Mouse (Mus musculus) brain, adult 2 months (tissue): ENCODE measurements around the gene Gamt.
A peak's percentile ranks its signal among the peaks of the same experiment; 100 is the strongest.
"Not testable (repeated sequence)": the region's sequence is repeated elsewhere in the genome, so short reads cannot be mapped to it uniquely, and the experiment has no call there.

Source experiments
- DNase-seq: peaks from one replicate; pipeline ENCODE4 v3.0.0; 2011; ENCODE audit warnings: low read depth, low spot score

The Gamt gene

DNA sequence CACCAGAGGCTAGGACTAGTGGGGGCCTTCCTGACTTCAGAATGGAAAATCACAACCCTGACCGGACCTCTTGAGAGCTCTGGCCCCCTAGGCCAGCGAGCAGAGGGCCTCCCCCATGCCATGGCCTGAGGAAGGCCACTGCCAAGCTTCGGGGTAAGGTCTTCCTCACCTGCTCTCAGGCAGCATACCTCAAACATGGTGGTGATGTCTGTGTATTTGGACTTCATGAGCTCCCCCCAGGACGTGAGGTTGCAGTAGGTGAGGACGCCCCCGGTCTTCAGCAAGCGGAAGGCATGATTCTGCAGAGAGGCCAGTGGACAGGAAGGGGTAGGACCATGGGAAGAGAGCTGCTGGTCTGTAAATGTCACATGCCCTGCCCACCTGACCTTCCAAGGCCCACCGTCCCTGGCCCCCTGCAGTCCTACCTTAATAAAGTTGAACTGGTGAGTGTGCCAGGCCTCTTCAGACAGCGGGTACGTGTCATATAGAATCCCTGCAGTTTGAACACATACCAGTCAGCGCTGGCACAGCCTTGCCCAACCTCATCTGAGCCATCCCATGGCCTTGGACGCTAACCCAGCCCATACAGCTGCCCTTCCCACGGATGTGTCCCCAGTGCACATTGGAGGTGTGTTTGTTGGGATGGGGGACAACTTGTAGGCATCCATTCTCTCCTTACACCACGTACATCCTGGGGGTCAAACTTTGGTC is 1.9 kb downstream of the Gamt start:
- DNase-seq: no peak

DNA sequence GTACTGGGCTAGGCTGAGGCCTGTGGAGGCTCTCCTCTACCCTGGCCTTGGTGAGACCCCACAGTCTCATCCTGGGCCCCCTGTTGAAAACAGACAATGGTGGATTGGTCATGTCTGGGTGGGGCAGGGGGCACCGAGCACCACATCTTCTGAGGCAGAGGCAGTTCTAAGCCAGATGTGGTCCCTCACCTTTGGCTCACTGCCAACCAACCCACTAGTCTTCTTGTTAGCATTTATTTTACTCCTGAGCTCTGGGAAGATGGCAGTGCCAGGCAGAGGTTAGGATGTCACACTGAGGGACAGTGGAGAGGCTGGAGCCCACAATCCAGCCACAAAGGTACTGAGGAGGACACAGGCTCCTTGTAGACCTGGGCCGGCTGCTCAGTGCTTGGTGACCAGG is 2.9 kb downstream of the Gamt start:
- no peak for DNase-seq

DNA sequence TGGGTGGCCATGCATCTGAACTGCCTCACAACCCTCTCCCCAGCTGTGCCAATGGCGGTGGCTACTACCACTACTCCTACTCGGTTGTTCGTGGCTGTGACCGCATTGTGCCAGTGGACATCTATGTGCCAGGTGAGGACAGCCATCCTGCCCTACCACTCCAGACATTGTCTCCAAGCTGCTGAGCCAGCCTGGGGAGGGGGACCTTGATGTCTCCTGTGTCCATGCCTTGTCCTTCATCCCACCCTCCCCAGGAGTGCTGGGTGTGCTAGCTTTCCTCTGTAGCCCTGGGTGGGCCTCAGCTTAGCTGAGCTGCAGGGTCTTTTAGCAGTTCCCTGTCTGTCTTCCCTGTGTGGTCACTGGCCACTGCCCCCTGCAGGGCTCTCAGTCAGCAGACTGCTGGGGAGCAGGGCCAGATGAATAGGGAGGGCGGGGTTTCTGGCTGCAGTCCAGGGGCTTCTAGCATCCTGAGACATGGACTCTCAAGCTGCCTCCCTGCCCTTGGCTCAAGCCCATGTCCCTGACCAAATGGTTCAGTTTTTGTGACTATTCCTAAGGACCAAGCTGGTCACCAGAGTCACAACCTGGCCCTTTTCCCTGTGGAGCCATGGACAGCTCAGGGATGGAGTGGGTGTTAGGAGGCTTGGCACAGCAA is 4.8 kb downstream of the Gamt start:
- DNase-seq: no peak

DNA sequence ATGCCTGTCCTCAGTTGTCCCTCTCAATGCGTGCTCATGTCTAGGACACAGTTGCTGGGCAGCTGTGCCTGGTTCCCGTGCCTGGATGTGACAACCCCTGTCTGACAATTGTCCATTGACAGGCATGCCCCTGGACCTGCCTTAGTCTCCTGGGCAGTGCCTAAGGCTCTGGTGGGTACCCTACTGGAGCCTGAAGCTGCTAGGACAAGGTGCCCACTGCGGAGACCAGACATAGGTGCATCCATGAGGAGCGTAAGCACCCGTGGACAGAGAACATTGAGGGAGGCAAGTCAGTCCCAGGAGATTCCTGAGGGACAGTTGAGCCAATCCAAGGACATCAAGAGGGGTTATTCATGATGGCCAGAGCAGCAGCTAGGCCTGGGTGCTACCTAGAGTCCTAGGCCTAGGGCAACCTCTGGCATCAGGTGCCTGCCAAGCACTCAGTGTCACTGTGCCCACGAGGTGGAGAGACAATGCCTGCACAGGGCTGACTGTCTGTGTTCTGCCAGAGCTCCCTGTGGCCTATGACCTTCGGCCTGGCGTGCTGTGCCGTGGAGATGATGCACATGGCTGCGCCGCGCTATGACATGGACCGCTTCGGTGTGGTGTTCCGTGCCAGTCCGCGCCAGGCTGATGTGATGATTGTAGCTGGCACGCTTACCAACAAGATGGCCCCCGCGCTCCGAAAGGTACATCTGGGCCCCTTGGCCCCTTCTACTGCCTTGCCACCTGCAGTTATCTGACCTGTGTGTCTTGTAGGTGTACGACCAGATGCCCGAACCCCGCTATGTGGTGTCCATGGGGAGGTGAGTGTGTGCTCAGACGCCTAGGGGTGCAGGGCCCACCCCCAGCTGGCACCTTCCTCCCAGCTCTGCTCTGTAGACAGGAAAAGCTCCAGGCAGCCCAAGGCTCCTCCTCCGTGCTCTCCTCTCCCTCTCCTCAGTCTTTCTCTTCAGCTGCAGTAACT is 6.2 kb downstream of the Gamt start:
- no peak for DNase-seq

DNA sequence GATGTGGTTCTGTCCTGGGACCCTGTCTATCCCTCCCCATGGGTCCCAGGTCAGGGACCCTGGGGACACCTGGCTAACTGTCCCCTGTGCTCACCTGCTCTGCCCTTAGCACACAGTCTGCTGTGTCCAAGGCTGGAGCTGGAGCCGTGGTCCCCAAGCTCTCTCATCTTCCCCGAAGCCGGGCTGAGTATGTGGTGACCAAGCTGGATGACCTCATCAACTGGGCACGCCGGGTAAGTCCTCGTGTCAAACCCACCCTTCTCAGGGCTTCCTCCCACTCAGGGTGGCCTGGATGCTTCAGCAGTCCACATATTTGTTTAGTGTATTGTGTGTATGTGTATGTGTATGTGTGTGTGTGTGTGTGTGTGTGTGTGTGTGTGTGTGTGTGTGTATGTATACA is 7.3 kb downstream of the Gamt start:
- no peak for DNase-seq

DNA sequence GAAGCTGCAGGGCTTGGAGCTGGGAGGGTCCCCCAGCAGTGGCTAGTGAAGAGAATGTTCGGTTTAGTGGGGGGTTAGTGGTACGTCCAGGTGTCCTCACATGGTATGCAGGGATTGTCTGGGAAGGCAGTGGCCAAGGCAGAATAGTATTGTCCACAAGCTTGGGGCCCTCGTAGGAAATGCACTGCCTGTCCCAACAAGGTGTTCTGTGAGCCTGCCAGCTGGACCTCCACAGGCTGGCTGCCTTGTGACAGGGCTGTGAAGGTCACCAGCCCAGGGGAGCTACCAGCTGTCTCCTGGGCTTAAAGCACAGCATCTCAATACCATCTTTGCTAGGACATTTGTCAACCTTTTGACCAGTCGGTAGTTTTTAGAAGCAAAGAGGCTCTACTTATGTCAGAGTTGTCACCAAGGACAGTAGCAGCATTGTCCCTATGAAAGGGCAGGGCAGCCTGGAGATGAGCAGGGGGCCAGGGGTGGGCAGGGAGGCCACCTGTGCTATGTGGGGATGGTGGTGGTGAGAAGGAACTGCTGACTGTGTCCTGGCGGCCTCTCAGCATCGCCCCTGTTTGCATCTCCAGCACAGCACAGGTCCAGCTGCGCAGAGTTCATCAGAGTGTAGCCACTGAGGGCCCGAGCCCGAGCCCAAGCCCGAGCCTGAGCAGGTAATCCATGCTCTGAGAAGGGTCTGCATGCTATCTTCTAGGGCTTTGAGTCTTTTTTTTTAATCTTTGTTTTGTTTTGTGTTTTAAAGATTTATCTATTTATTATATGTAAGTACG is 8.1 kb downstream of the Gamt start:
- no peak for DNase-seq

DNA sequence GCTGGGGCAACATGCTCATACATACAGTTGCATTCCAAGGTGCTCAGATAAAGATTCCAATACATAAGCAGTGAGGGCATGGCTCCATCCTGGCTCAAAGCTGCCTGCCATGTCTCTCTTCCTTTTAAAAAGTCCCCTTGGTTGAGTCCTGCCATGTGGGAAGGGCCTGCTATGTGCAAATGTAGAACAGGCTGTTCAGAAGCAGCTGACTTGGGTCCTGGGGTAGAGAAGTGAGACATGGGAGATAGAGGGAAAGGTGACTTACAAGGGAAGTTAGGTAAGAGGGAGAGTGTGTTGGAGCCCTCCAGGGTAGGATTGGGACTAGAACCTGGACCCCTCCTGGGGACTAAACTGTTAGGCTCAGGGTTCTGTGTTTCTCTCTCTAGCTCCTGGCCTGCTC is 8.8 kb downstream of the Gamt start:
- DNase-seq: no peak

DNA sequence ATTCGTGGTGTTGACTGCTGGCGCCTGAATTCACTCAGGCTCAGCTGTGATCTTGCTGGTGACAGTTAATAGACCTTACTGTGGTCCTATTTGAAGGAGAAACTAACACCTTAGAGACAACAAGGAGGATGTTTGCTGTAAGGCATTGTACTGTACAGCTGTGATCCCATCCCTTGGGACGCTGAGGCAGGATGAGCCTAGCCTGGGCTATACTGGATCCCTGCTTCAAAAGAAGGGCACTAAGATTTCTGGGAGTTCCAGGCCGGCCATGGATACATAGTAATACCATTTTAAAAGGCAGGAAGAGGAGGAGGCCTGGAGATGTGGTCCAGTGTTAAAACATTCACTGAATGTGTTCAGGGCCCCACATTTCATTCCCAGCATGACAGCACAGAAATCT is 10.2 kb downstream of the Gamt start:
- no peak for DNase-seq

DNA sequence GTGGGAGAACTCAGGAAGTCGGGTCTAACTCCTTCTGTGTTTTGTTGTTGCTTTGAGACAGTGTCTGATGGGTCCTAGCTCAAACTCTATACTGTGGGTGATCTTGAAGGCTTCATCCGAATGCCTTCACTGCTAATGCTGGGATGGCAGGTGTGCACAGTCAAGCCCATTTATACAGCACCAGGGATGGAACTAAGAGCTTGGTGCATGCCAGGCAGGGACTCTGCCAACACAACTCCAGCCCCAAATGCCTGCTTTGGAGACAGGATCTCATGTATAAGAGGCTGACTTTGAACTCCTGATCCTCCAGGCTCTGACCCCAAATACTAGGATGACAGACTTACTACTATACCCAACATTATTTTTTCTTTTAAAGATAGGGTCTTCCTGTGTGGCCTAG is 10.8 kb downstream of the Gamt start:
- no peak for DNase-seq

DNA sequence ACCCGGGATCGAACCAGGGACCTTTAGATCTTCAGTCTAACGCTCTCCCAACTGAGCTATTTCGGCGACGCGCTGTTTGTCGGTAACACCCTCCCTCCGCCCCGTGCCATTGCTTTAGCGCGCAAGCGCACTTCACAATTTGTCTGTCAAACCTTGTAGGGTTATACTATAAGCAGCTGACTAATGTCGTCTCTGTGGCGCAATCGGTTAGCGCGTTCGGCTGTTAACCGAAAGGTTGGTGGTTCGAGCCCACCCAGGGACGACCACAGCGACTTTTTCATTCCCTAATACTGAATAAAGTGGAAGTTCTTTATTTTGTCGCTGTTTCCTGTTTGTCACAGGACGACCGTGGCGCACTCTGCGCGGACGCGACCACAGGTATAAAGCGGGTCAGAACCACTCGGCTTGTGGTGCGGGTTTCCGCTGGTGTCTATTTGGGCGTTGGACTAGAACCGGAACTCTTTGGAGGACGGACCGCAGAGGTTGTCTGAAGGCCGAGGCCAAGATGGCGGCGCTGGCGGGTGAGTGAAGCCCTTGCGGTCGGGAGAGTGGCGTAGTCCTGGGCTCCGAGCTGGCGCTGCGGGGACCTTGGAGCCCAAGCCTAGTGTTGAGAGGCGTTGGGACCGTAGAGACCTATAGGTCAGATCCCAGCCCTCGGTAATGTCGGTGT is 11.7 kb downstream of the Gamt start, which contains the start of gene Ndufs7:
Gene Ndufs7 (plus strand): TSS at position 151 of the 670 bp plus-strand sequence.
- DNase-seq: peak; percentile 97

DNA sequence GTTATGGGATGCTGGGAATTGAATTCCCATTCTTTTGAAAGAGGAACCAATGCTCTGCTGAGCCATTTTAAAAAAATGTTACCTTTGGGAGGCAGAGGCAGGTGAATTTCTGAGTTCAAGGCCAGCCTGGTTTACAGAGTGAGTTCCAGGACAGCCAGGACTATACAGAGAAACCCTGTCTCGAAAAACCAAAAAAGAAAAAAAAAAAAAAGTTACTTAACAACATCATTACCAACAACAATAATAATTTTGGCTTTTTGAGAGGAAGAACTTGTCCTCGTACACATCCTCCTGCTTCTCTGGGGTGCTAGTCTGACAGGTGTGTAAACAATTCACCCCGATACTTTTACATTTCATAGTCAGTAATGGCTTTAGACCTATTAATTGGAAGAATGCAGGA is 12.4 kb downstream of the Gamt start:
- not testable (repeated sequence) for DNase-seq

DNA sequence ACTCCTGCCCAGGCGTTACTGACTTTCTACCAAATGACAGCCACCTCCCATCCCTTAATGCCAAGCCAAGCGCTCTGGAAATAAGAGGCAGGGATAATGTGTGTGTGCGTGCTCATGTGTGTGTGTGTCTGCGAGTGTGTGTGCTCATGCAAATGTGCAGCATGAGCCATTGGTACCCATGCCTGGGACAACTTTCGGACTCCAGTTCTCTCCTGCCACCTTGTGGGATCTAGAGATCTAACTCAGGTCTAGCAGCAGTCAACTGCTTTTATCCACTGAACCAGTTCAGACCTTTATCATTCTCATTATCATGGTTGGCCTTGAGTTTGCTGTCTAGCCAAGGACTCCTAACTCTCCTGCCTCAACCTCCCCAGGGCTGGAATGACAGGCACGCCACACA is 13.0 kb downstream of the Gamt start:
- peak; percentile 76 for DNase-seq

DNA sequence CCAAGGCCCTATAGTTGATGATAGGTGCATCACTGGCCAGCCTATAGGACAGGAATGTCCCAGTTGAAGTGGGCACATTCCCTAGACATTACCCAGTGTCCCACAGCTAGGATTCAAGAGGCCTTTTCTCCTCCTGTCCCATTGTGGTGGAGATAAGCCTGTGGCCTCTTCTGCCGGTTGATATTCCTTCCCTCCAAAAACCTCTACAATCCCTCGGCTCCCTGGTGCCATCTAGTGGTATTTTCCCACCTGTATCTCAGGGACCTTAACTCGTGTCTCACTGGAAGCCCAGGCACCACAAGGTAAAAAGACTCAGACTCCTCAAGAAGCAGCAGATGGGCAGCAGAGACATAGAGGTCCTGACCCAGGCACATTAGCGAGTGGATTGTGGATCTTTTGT is 15.2 kb downstream of the Gamt start:
- peak; percentile 95 for DNase-seq

DNA sequence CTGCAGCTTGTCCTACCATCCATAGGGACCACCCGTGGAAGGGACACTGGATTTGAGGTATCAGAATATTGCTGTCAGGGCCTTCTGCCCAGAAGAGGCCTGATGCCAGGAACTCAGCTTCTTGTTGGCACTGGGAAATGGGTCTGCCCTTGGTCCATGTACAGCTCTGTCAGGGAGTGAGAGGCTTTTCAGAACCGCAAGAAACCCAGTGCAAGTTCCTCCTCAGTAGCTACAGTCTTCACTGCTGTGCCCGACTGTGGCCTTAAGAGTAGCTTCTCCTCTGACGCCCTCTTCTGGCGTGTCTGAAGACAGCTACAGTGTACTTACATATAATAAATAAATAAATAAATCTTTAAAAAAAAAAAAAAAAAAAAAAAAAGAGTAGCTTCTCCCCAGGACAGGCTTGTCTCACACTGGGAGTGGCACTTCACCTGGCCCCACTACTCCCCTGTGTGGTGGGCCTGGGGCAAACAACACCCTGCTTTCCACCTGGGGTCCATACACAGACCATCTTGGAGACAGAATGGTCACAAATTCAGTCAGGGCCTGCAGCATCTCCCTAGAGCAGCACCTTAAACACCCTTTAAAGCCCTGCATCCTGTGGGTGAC is 15.9 kb downstream of the Gamt start:
- peak; percentile 93 for DNase-seq

DNA sequence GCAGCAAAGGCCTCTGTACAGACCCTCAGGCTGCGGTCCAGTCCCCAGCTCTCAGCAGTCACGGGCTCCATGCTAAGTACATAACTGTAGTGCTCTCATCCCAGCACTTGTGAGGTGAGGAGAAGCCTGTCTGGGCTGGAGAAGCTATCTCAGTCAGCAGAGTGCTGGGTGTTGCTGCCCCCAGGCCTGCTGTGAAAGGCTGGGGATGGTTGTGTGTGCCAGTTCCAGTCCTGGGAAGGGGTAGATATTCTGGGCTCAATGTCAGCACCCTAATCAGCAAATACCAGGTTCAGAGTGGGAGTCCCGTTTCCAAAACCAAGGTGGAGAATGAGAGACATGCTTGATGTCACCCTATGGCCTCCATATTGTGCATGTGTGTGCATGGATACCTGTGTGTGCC is 18.2 kb downstream of the Gamt start:
- no peak for DNase-seq

DNA sequence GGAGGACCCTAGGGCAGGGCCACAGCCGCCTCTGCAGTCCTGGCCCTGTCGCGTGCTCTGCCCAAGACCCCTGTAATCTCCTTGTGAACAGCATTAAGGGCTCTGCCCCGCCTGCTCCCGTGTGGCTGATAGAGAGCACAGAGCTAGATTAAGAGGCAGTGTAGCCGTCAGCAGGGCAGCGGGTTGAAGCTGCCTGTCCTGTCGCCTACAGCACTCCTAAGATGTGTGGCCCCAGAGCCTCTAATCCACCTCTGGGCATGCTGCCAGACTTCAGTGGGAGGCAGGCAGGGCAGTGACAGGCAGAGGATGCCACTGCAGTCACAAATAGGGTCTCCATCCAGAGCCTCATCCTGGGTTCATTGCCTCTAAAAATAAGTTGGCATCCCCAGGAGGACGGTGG is 18.7 kb downstream of the Gamt start:
- DNase-seq: peak; percentile 61

DNA sequence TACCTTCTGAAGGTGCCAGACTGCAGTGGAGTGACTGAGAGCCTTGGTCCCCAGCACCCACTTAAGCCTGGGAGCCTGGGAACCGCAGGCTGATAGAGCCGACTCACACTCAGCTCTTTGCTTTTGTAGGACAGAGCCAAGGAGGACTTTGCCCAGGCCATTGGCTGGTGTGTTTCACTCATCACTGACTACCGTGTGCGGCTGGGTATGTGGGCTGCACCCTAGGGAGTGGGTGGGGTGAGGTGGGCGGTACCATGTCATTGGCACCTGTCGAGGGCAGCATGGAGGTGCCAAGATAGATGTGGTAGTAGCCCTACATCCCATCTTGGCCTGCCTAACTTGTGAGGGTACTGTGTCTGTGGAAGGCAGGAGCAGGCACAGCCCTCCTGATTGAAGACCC is 21.0 kb downstream of the Gamt start:
- DNase-seq: no peak

DNA sequence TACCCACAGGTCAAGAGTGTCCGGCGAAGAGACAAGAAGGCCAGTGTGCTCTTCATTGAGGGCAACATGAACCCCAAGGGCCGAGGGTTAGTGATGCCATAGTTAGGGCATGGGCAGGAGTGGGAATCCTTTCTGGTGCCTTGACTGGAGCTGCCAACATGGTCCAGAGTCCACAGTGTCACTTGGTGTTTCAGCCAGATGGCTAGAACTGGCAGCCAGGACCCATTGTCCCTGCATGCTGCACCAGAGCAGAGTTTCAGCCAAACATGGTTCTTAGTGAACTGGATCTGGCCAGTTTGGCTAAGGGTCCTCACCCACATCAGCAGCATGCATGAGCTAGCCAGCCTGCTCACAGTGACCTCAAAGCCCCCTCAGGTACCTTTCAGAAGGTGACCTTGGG is 22.5 kb downstream of the Gamt start:
- no peak for DNase-seq

DNA sequence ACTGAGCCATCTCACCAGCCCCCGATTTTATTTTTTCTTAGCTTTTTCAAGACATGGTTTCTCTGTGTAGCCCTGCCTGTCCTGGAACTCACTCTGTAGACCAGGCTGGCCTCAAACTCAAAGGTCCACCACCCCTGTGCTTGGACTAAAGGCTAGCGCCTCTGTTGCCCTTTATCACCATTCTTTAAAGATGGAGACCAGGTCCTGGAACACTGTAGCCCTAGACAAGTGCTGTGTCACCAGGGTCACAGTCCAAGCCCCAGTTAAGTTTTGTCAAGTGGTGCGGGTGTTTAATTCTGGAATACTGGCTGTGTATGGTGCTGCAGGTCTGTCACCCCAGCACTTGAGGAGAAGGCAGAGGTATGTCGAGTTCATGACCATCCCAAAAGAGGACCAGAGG is 23.8 kb downstream of the Gamt start:
- DNase-seq: no peak

DNA sequence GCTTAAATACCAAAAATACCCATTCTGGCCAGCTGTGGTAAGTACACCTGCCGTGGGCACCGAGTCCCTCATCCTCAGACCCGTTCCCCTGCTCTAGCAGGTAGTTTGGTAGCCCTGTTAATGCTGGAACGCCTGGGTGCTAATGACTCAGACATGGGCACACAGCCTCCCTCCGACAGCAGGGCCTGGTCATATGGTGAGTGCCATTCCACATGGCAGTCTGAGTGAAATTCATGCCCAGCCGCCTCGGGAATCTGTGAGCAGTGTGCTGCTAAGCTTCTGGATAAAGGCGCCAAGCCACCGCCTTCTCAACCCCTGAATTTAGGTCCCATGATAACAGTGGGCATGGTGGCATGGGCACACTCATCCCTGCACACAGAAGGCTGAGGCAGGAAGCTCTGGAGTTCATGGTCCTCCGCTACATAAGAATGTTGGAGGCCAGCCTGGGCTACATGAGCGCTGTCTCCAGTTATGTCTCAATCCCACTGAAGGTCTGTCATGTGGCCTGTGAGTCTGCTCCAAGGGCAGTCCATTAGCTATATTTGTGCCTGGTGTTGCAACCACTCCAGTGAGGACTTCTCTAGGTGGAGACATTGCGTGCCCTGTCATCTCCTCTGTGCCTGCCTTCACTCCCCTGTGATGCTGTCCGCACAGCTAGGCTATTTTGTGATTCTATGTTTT is 24.5 kb downstream of the Gamt start:
- peak; percentile 71 for DNase-seq
